Mouse (Mus musculus): ENCODE measurements at regions not wholly inside any gene's neighbourhood (a gene's known extent, or its start where the extent isn't known, plus 50 kb on each side); places are given as distances from the start of the nearest gene placed in this dataset.

GRCm38 (mm10) chr13:37569486-37569885 lies 208.7 kb upstream of the Rreb1 start:
- DNase-seq (ENCODE audit: low spot score), result no peak

DNA sequence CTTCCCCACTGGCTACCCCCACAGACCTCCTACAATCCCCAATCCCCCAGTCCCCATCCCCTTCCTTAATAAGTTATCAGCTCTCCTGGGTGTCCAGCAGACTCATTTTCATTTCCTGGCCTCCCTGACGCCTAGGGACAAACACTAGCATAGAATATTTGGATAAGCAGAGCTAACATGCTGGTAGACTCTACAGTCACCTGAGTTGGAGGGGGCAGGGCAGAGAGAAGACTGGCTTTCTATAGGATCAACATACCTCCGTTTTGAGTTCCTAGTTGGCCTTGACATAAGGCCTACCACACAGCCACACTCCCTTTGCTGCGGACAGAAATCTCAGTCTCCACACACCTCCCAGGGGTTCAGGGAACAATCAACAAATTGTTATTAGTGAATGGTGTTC lies 205.2 kb upstream of the Rreb1 start:
- DNase-seq (ENCODE audit: low spot score), result no peak

- DNase-seq (ENCODE audit: low spot score), result no peak
These were observed 199.0 kb upstream of the Rreb1 start for GRCm38 (mm10) chr13:37579231-37579630.

- no peak for DNase-seq (ENCODE audit: low spot score)
These were observed 198.4 kb upstream of the Rreb1 start for GRCm38 (mm10) chr13:37579775-37580174.

- DNase-seq (ENCODE audit: low spot score), result no peak
These were observed 197.4 kb upstream of the Rreb1 start for GRCm38 (mm10) chr13:37580806-37581205.

- DNase-seq (ENCODE audit: low spot score), result no peak
These were observed 196.8 kb upstream of the Rreb1 start for GRCm38 (mm10) chr13:37581374-37581773.

DNA sequence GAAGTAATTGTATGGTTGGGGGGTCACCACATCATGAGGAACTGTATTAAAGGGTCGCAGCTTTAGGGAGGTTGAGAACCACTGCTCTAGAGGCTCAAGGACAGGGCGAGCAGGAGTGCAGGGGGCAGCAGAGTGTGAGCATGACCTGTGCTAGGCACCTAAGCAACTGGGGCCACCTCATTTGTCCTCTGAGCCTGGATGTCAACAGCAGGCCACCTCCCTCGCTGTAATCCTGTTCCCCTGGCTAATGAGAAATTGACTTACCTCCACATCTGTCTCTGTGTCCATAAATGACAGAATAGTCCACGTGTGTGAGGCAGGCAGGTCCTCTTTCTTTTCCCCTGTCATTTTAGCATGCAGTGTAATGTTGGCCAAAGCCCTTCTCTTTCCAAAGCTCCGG lies 192.7 kb upstream of the Rreb1 start:
- DNase-seq (ENCODE audit: low spot score), result no peak

- no peak for DNase-seq (ENCODE audit: low spot score)
These were observed 191.7 kb upstream of the Rreb1 start for GRCm38 (mm10) chr13:37586511-37586910.

- DNase-seq (ENCODE audit: low spot score), result no peak
These were observed 190.3 kb upstream of the Rreb1 start for GRCm38 (mm10) chr13:37587911-37588310.

- DNase-seq (ENCODE audit: low spot score), result no peak
These were observed 189.5 kb upstream of the Rreb1 start for GRCm38 (mm10) chr13:37588528-37589176.

DNA sequence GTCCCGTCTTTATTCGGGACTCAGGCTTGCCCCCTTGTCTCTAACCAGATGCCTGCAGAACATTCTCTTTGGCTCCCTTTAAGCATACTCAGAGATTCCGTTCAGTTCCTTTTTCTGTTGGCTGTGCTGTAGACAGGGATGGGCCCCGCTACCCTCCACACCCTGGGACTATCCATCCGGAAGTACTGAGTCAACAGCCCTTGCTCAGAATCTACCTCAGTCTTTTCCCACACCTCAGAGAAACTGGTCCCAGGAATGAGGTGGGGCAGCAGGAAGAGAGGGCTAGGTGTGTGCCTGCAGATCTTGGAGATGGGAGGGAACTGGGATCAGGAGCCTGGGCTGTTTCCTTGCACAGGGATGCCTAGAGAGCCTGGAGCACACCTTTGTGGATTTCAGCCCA lies 186.1 kb upstream of the Rreb1 start:
- no peak for DNase-seq (ENCODE audit: low spot score)

GRCm38 (mm10) chr13:37595196-37595595 lies 183.0 kb upstream of the Rreb1 start:
- no peak for DNase-seq (ENCODE audit: low spot score)

DNA sequence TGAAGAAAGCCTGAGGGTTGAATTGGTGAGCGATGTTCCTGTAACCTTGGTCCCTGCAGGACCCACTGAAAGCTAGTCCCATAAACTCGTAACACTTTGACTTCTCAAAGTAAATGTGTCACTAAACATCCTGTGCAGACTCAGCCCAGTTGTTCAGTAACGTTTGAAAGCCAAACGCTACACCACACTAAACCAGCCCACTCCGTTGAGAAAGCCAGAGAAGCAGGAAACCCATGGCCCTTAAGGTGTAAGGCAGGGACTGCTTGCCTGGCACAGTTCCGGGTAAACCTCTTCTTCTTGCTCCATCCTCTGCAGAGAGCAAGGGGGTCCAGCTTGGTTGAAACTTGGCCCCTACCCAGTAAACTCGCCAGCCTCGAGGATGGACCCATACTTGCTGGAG lies 180.6 kb upstream of the Rreb1 start:
- DNase-seq (ENCODE audit: low spot score), result no peak

DNA sequence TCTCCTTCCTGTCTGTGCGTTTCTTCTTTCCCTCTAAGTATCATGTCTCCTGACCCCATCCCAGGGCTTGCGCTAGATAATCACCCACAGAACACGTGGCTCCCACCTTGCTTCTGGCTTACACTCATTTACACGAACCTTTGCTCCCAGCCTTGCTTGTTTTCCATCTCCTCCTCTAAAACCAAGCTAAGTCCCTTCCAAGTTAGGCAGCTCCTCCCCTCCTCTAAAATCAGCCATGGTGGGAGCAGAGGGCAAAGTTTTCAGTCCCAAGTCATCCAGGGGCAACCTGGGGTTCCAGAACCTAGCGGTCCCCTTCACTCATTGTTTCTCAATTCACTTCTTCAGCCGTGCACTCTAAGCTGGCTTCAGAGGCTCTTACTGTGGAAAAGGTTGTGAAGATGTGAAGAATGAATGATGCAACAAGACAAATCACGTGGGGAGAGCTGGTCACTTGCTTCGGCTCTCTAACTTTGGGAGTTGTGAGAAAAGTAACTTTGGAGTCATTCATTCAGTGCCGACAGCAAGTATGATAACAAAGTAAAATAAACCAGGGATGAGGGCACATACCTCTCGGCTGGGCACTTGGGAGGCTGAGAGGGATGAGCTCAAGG lies 179.9 kb upstream of the Rreb1 start:
- no peak for DNase-seq (ENCODE audit: low spot score)

DNA sequence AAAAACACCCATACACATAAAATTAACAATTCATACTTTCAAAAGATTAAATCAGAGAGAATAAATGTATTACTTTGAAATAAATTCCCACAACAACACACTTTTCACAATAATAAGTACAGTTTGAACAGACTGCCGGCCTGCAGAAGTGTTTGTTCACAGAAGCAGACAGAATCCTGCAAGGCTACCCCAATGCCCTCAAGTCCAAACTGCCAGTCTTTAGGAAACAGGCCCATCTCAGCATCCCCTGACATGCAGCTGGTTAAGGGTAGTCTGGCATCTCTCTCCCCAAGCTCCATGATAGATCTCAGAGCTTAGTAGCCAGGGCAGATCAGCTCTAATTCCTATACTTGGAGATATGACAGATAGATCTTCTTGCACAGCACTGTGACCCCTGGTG lies 178.5 kb upstream of the Rreb1 start:
- DNase-seq (ENCODE audit: low spot score), result no peak

DNA sequence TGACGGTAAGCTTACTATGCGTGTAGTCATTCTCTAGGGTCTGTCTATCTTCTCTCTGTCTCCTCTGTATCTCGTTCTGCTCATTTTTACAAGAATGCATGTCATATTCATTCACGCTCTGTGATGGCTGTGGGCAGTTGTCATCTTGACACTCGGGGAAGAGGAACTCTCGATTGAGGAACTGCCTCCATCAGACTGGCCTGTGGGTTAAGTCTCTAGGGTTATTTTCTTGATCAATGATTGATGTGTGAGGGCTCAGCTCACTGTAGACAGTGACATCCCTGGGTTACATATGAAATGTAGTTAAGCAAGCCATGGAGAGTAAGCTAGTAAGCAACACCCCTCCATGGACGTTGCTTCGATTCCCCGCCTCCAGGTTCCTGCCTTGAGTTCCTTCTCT lies 178.0 kb upstream of the Rreb1 start:
- DNase-seq (ENCODE audit: low spot score), result no peak

DNA sequence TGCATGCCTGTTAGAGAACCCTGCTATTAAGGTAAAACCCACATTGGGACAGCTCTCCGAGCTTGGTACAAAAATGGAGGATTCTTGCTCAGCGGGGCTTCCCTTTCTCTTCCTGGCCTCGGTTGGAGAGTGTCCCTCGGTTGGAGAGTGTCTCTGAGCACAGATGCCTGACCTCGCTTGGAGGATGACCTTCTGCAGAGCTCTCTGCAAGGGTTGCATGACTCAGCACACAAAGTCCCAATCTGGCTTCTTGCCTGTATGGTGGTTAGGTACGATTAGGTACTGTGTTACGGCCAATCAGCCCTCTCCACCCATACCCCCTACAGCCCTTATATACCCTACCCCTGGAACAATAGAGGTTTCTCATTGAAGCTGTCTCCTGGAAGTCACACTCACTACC lies 177.1 kb upstream of the Rreb1 start:
- DNase-seq (ENCODE audit: low spot score), result no peak

DNA sequence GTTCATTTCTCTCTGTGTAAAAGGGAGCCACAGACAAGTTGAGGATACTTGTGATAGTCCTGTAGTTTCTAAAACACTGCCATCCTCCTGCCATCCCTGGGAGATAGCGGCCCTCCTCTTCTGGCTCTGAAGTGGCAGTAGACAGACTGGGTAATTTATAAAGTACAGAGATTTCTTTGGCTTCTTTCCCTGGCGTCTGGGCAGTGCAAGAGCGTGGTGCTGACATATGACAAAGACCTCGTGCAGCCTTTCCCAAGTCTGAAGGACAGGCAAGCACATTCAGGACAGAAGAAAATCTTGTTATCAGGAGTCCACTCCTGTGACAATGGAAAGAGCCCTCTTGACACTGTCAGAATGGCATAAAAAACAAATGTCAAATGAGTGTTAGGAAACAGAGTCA lies 175.9 kb upstream of the Rreb1 start:
- no peak for DNase-seq (ENCODE audit: low spot score)

DNA sequence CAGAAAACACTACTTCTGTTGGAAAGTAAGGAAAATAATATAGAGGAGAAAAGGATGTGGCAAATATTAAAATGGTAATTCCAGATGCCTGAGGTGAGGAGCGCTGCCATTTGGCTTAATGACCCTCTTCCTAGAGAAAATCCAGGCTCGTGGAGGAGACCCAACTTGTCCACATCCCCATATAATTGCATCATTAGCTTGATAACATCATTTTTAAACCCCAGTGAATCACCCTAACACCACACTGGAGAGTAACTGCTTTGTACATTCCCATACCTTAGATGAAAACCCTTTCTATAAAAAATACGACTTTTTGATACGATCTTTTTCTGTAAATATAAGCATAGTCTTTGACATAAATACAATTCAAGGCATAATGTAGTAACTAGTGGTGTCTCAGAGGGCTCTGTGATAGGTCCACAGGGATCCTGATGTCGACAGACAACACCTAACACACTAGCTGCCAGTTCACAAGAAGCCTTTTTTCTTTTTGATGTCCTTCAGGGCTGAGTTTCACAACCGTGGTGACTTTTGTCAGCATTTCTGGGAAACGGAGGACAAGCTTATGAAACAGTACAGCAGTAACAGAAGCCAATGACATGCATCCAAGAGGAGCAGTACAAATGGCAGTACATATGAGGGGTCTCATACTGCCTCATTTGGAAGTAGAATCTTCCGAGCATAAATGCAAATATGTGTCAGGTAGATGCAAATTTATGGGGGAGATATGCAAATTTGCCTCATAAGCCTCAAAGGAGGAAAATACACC lies 174.8 kb upstream of the Rreb1 start:
- no peak for DNase-seq (ENCODE audit: low spot score)

- no peak for DNase-seq (ENCODE audit: low spot score)
These were observed 171.9 kb upstream of the Rreb1 start for GRCm38 (mm10) chr13:37606250-37606649.

- no peak for DNase-seq (ENCODE audit: low spot score)
These were observed 169.1 kb upstream of the Rreb1 start for GRCm38 (mm10) chr13:37609085-37609484.

- DNase-seq (ENCODE audit: low spot score), result no peak
These were observed 166.8 kb upstream of the Rreb1 start for GRCm38 (mm10) chr13:37611387-37611786.

DNA sequence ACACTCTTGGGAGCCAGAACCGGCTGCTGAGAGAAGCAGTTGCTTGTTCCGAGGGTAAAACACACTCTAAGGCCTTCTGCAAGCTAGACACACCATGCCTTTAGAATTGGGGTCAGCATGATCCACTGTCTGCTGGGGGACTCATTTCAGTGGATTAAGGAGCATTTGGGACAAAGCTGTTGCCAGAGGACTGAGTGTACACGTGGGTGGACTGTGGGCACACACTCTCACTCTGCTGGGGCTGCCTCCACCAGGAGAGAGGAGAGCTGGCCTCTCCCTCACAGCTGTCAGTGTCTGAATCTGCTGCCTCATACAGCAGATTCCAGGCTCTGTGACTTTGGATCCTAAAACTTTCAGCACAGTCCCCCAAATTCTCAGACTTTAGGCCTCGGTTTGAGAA lies 161.2 kb upstream of the Rreb1 start:
- no peak for DNase-seq (ENCODE audit: low spot score)

Data from urinary bladder, postnatal 25 days (tissue).